Mouse (Mus musculus): ENCODE data around the gene Gm20517.

Gene Gm20517

DNA sequence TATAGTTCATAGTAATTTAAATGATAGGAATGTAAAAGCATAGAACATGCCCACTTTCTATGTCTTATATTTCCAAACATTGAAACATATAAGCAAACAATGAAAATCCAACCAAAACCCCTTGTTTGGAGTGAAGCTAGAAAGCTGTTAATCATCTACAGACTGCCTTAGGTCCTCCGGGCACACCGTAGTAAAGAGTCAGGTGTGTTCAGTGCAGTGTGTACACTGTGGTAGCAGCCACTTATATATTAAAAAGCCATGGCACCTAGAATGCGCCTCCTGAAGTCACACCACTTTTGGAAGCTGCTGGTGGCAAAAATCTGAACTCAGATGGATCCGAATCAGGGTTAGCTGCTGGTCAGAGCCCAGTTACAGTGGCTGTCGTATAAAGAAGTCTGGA lies 66.8 kb downstream of the Gm20517 start:
- no peak for DNase-seq (ENCODE audit: low spot score)

- DNase-seq (ENCODE audit: low spot score): no peak
Measured at GRCm38 (mm10) chr17:47678702-47679101, 67.3 kb downstream of the Gm20517 start.

DNA sequence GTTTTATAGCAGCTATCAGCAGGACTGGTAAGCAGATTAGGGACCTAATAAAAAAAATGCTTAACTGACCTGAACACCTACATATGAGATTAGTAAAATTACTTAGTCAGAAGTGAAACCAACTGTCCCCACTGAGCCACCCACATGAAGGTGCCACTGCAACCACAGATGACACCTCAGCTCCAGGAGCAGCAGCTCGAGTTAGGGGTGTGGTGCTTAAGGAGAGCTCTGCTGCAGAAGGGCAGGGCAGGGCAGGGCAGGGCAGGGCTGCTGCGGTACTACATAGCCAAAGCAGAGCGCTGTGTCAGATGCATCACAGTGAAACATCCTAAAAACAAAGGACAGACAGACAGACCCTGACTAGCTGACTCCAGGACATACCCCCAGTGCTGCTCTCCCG lies 71.4 kb downstream of the Gm20517 start:
- no peak for DNase-seq (ENCODE audit: low spot score)

- peak; percentile 81 for DNase-seq (ENCODE audit: low spot score)
Measured at GRCm38 (mm10) chr17:47687409-47688343, 76.3 kb downstream of the Gm20517 start.

GRCm38 (mm10) chr17:47688344-47688607 lies 76.9 kb downstream of the Gm20517 start, which contains the start of gene Tomm6:
Tomm6 (minus strand) TSS chr17:47688386.
- DNase-seq (ENCODE audit: low spot score): no peak

GRCm38 (mm10) chr17:47688608-47689575 lies 77.5 kb downstream of the Gm20517 start, which contains the start of gene Frs3:
Frs3 (plus strand) TSS chr17:47689030.
- DNase-seq (ENCODE audit: low spot score): peak; percentile 33

DNA sequence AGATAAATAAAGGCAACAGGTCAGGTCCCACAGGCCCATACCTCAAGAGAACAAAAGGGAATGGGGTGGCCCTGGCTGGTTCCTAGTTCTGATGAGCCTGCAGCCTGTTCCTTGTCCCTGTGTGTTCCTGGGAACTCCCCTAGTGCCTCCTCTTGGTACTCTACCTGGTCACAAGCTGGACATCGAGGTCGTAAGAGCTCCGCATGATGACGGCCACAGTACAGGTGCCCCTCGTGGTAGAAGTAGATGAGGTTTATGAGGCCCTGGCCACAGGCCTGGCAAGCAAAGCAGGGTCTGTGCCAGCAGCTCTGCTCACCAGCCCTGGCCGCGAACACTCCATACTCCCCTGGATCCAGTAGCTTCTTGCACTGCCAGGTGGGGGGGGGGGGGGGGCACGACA lies 78.5 kb downstream of the Gm20517 start:
- DNase-seq (ENCODE audit: low spot score): no peak

- no peak for DNase-seq (ENCODE audit: low spot score)
Measured at GRCm38 (mm10) chr17:47691650-47692049, 80.3 kb downstream of the Gm20517 start.

GRCm38 (mm10) chr17:47693671-47694441 lies 82.5 kb downstream of the Gm20517 start:
- no peak for DNase-seq (ENCODE audit: low spot score)

DNA sequence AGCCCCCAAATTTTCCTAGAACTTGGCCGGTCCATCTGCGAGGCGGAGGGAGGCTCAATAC lies 82.9 kb downstream of the Gm20517 start, which contains the start of gene Gm21981:
Gene Gm21981, minus strand, starts transcription at position 14 of the 61 bp plus-strand sequence.
- DNase-seq (ENCODE audit: low spot score): no peak

DNA sequence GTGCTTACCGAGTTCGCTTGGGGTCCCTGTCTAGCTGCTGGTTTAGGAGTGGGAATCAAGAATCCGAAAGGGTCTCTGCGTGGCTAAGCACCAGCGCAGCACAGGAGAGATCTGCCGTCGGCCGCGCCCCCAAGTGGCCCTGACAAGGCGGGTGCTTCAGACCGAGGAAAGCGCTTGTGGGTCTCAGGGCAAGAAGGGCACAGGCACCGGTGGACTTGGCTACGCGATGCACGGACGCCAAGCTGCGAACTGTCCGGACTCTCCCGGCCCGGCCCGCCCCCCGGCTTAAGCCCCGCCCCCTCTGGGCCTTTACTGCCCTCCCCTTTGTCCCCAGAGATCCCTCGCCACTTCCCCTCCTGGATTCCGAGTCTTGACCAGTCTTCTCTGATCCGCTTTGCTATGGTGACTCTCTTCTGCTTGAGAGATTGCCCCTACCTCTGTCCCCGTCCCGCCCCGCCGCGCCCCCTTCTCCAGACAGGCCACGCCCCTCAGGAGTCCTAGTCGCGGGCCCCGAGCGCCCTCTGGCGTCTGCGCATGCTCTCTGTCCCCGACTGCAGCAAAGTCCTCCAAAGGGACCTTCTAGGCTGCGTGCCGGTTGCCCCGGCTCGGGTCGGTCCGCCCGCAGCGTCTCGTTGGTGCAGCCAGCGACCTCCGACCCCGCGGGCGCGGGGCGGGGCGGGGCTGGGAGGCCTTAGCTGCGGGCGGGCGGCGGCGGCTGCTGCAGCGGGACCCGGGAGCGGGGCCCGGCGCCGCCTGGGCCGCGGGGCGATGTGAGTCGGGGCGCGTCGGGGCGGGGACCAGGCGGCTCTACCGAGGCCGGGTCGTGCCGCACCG lies 83.3 kb downstream of the Gm20517 start, which contains the start of gene Prickle4:
Gene Prickle4, minus strand, starts transcription at position 234 of the 834 bp plus-strand sequence.
- DNase-seq (ENCODE audit: low spot score): peak; percentile 90

- DNase-seq (ENCODE audit: low spot score): no peak
Measured at GRCm38 (mm10) chr17:47695337-47695710, 83.9 kb downstream of the Gm20517 start.

DNA sequence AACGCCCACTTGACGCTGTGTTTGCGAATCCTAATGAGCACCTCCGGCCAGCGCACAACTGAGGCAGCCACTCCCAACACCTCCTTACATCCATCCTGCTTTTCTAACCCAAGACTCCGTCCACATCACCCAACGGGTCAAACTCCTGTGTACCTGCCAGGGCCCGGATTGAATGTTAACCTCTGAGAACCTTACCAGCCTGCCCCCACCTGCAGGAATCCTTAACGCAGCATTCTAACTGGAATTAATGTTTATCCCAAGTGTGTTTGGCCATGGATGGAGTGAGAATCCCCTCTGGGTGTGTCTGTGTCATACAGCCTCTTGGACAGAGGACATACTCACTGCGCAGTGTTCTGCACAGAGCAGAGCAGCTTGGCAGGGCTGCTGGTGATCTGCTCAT lies 86.8 kb downstream of the Gm20517 start:
- DNase-seq (ENCODE audit: low spot score): no peak

DNA sequence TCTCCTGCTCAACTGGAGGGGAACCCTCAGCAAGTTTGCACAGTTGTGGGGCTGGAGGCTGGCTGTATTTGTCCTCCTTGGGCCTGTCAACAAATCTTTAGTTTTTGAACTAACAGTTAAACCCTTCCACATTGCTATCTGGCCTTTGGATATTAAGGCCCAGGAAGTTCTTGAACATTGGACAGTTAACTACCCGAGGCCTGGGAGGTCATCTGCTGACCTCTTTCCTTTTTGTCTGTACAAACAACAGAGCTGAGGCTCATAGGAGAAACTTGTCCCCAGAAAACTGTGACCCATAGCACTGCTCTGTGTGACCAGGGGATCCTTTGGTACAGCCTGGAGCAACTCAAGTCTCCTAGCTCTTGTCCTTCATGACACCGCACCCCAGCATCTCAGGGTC lies 87.7 kb downstream of the Gm20517 start:
- no peak for DNase-seq (ENCODE audit: low spot score)

DNA sequence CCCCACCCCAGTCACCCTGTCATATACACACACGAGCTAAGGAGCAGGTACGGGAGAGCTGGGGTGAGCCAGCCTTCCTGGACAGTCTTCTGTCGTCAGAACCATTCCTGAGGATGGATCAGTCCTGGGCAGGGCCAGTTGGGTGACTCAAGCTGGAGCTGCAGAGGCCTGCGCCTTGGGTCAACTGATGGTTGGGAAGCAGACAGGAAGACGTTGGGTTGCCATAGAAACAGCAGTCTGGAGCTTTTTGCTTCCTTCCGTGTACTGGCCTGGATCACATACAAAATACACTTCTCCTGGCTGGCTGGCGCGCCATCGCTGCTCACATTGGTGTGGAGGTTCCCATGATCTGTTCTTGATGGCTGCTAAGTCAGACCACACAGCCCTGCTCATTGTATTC lies 90.4 kb downstream of the Gm20517 start:
- no peak for DNase-seq (ENCODE audit: low spot score)

DNA sequence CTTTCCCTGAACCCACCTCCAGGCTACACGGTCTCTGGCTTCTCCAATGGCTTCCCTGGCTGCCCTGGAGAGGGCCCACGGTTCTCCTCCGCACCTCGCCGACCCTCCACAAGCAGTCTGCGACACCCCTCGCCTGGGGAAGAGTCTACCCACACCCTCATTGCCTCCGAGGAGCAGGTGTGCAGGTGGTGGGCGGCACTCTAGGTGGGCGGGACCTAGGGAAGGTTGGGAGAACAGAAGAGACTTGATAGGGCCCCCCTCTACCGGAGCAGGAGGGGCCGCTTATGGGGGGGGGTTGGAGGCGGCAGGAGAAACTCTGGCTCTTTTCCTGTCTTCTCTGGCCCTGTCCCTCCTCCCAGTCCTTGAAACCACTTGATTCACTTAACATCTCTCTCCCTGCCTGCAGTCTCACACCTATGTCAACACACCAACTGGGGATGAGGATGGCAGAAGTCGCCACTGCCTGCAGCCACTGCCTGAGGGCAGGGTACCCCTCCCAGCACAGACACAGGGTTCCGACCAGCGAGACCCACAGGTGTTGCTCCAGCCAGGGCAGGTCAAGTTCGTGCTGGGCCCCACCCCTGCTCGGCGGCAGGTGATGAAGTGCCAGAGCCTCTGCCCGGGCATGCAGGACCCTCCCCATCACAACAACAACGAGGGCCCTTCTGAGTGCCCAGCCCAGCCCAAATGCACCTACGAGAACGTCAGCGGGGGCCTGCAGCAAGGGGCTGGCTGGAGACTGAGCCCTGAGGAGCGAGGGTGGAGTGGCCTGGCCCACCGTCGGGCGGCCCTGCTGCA lies 91.4 kb downstream of the Gm20517 start:
- no peak for DNase-seq (ENCODE audit: low spot score)

DNA sequence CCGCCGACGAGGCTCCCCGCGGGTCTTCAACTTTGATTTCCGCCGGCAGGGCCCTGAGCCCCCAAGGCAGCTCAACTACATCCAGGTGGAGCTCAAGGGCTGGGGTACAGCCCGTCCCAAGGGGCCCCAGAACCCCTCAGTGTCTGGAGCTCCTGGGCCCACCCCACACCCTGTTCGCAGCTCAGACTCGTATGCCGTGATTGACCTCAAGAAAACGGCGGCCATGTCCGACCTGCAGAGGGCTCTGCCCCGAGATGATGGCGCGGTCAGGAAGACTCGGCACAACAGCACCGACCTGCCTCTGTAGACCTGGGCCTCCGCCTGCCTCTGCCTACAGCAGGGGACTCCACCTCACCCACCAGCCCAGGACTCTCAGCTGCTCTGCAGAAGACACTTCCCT lies 92.2 kb downstream of the Gm20517 start:
- no peak for DNase-seq (ENCODE audit: low spot score)

DNA sequence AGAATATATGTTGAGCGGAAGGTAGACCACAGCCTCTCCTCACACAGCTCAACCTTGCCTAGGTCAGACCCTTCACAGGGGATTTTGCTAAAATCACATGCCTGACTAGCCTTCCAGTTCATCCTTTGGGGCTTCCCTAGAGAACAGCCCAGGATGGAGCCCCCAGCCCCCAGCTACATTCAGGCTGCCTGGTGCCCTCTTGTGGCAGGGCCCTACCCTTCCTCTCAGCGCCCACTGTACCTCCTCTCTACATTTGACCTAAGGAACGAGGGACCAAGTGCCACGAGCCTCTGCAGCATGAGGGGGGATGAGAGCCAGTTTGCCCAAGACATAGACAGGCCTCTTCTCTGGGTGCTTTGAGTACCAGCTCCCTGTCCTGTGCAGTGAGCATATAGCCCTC lies 93.3 kb downstream of the Gm20517 start:
- DNase-seq (ENCODE audit: low spot score): no peak

DNA sequence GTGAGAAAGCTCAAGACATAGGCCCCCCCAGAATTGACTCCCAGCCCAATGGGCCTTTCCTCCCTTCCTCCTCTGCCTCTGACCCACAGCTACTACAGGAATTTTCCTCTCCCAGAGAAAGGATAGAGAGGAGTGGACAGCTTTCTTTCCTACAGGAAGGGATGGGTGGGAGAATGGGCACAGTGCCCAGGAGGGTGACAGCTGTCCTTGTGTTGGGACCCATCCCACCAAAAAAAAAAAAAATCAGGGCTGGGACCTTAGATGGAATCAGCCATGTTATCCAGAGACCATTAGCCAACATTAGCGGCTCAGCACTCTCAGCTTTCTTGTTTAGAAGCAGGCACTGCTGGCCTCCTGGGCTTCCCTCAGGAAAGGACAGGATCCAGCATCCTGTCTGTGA lies 94.8 kb downstream of the Gm20517 start:
- no peak for DNase-seq (ENCODE audit: low spot score)

DNA sequence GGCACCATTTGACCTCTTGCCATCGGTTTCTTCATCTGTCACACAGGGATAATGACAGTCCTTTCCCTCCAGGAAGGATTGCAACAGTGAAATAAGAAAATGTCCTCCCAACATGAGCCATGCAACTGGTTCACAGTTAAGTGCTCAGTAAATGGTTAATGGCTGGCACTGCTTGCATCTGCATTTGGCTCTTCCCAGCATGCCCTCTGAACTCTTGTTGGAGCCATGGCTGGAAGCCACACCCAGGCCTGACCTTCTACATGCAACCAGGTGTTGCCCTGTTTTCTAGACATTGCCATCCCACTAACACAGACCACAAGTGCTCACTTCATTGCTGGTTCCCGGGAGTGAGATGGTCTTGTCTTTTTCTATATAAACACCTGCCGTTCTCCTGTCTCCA lies 96.6 kb downstream of the Gm20517 start:
- DNase-seq (ENCODE audit: low spot score): no peak

DNA sequence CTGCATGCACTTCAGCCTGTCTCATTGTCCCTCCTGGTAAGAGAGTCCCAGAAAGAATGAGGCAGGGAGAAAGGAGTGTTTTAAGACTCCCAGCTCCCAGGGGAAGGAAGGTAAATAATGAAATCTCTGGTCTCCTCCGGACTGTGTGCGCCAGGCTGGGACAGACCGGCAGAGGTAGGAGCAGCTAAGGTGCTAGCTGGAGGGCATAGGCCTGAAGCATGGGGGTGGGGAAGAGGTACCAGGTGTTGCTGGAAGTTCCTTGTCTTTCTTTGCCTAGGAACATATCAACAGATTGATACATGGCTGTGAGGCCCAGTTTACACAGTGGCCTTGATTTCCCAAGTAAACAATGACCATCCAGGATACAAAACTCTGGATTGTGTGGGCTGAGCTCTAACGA lies 97.6 kb downstream of the Gm20517 start:
- DNase-seq (ENCODE audit: low spot score): no peak
